Comparison of ENCODE assay signal across 10 mouse cellular contexts in the genomic region with DNA sequence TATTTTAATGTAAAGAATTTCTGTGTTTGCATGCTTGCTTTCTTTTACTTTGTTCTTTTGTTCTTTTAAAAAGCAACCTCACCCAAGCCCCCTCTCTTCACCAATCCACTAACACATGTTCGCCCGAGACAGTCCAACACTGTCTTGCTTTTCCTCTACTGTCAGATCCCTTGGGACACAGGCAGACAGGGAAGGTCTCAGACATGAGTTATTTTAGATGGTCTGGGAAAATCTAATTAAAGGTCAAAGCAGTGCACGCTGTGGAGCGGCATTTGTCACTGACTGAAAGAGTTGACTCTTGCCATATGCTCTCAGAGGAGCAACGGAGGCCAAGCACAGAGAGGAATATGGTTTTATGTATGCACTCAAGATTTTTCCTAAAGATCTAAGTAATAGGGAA.
DNase-seq lines count a peak whose midpoint lies in the region; ATAC-seq and TF ChIP-seq lines count a peak whose summit lies in the region.
"Had no signal": no experiment of that assay in that cellular context is flagged by ENCODE, and none has a peak within 500 bp of the region (broad histone marks: within the 10 kb centered on the region; RNA-seq: fewer than 3 reads in every experiment).

No protein-coding gene starts in this region.

- H3K9ac ChIP-seq in kidney, embryonic 14.5 days (ENCODE audit: low read depth, low read length), result no peak overlapping the region
- H3K9ac ChIP-seq in midbrain, embryonic 12.5 days (replicated peaks), result no peak overlapping the region
- H3K9ac ChIP-seq: liver, embryonic 13.5 days had no signal

- no peaks in the 10 kb centered on the region for H3K36me3 ChIP-seq in kidney, adult 2 months (ENCODE audit: control insufficient read depth, insufficient read depth, low read length)
- no peaks in the 10 kb centered on the region for H3K36me3 ChIP-seq in kidney, embryonic 14.5 days (ENCODE audit: control insufficient read depth, insufficient read depth, low read length)
- no peaks in the 10 kb centered on the region for H3K36me3 ChIP-seq in midbrain, embryonic 12.5 days
- H3K36me3 ChIP-seq: liver, embryonic 13.5 days had no signal

- H3K27ac ChIP-seq in kidney, adult 2 months (ENCODE audit: insufficient read depth, low read depth, low read length), result no peak overlapping the region
- no peak overlapping the region for H3K27ac ChIP-seq in kidney, embryonic 14.5 days (ENCODE audit: low read depth, low read length)
- H3K27ac ChIP-seq in midbrain, embryonic 12.5 days (replicated peaks), result 0 out of 2 replicates have a peak overlapping the region, but pooled peaks have one; percentile 46
- H3K27ac ChIP-seq: liver, embryonic 13.5 days had no signal

- no peaks in the 10 kb centered on the region for H3K27me3 ChIP-seq in kidney, adult 2 months (replicated peaks; ENCODE audit: control insufficient read depth, insufficient read depth, low read length)
- H3K27me3 ChIP-seq in kidney, embryonic 14.5 days (ENCODE audit: control insufficient read depth, insufficient read depth, low read length), result no peaks in the 10 kb centered on the region
- H3K27me3 ChIP-seq in midbrain, embryonic 12.5 days, result no peaks in the 10 kb centered on the region
- H3K27me3 ChIP-seq: liver, embryonic 13.5 days had no signal

- DNase-seq in kidney, adult 2 months, result peak; percentile 33
- DNase-seq in cerebellum, adult 11-12 months, result peak; percentile 21
- DNase-seq in embryo, embryonic 11 days, result peak; percentile 73
- DNase-seq in natural killer cell, adult 2 months (ENCODE audit: low spot score in 2 of 2), result no peak
- DNase-seq in ovary, adult 18-20 months (ENCODE audit: low spot score), result no peak
- no peak for DNase-seq in right cerebral cortex, postnatal 25 days
- DNase-seq: liver, embryonic 13.5 days had no signal

- TF ChIP-seq CTCF in kidney, adult 2 months (conservative IDR thresholded peaks at IDR 0.05; ENCODE audit: insufficient read depth, insufficient read length, low read depth, low read length), result no peak

- H3K4me2 ChIP-seq in kidney, embryonic 14.5 days (replicated peaks; ENCODE audit: low read depth, low read length), result no peak overlapping the region
- no peak overlapping the region for H3K4me2 ChIP-seq in midbrain, embryonic 12.5 days (replicated peaks)
- H3K4me2 ChIP-seq: liver, embryonic 13.5 days had no signal

- no peaks in the 10 kb centered on the region for H3K4me1 ChIP-seq in kidney, adult 2 months (ENCODE audit: control insufficient read depth, insufficient read depth, low read length)
- H3K4me1 ChIP-seq in kidney, embryonic 14.5 days (ENCODE audit: control insufficient read depth, insufficient read depth, low read length), result no peaks in the 10 kb centered on the region
- H3K4me1 ChIP-seq in midbrain, embryonic 12.5 days, result peaks cover 4% of the 10 kb centered on the region
- H3K4me1 ChIP-seq: liver, embryonic 13.5 days had no signal

- WGBS in kidney, adult 2 months, result 50% methylated on average over 5 of the region's 5 CpGs
- 14% methylated on average over 5 of the region's 5 CpGs for WGBS in kidney, embryonic 14.5 days
- WGBS in midbrain, embryonic 12.5 days, result 49% methylated on average over 5 of the region's 5 CpGs

- no peak for TF ChIP-seq POLR2A in kidney, adult 2 months (IDR thresholded peaks at IDR 0.05; ENCODE audit: low read depth, low read length)

- H3K9me3 ChIP-seq in kidney, embryonic 14.5 days (ENCODE audit: control insufficient read depth, low read length), result no peaks in the 10 kb centered on the region
- no peaks in the 10 kb centered on the region for H3K9me3 ChIP-seq in midbrain, embryonic 12.5 days
- H3K9me3 ChIP-seq: liver, embryonic 13.5 days had no signal

- no peak overlapping the region for H3K4me3 ChIP-seq in kidney, adult 2 months (ENCODE audit: insufficient read depth, low read depth, low read length)
- no peak overlapping the region for H3K4me3 ChIP-seq in kidney, embryonic 14.5 days (ENCODE audit: low read length)
- H3K4me3 ChIP-seq in midbrain, embryonic 12.5 days, result no peak overlapping the region
- H3K4me3 ChIP-seq: liver, embryonic 13.5 days had no signal

- no peak for ATAC-seq in kidney, embryonic 14.5 days (ENCODE audit: low FRiP score, low TSS enrichment)
- no peak for ATAC-seq in midbrain, embryonic 12.5 days (ENCODE audit: low FRiP score, low read depth)
- ATAC-seq: inflammation-experienced regulatory T-cells, adult 6 months had no signal

Comparison
In these comparisons a context has a peak if more than half of its experiments do, and no peak if none do; other contexts are left out.
1. DNase-seq: peak in kidney, adult 2 months (single experiment), cerebellum, adult 11-12 months (single experiment) and embryo, embryonic 11 days (single experiment); none in natural killer cell, adult 2 months (0 of 2), ovary, adult 18-20 months (single experiment) and right cerebral cortex, postnatal 25 days (single experiment).